Mouse (Mus musculus): ENCODE measurements around the gene Snx5. TPM values are rescaled to one million over a fixed set of nuclear protein-coding genes. Genes with fewer than 3 reads are reported as not detected.
A peak's percentile ranks its signal among the peaks of the same experiment; 100 is the strongest.

Snx5 gene
- total RNA-seq (2014; rRNA removed) (60.3 and 62.4 TPM in 2 replicates), polyA plus RNA-seq (2012; rRNA removed) (17.2 and 21.8 TPM in 2 replicates)

DNA sequence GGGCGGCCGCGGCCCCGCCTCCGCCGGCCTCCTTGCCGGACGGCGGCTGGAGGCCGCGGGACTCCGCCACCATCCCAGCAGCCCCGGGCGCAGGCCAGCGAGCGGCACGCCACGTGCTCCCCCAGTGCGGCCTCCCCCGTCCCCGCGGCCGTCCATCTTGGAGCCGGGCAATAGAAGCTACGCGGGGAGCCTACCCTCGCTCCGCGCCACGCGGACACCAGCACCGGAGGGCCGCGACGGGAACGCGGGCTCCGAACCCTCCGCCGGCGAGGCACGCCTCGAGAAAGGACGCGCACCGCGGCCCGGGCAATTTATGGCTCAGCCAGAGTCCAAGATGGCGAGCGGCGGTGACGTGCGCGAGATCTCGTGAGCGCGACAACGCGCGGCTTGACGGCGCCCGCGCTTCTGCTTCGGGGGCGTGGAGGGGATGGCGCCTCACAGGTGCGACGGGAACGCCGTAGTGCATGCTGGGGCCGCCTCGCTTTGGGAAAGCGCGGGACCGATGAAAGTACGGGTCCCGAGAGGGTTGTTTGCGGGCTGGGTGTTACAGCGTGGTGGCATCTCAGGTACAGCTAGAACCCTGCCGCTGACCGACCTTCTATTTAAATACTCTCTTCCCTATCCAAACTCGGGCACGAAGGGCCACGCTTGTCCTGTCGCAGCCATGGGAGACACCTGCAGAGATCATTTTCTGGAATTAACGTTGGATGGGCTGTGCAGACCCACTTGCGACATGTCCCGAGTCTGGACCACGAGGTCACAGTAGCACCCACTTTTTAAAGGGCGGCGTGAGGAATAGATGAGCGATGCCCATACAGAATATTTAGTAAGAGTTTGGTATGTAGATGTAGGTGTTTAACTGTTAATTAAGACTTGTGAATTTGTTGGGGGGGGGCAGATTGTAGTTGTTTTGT lies at the start of gene Snx5, which contains the start of gene Mgme1:
TSS of gene Snx5 (minus strand) at position 400 of the 914 bp plus-strand sequence.
TSS of gene Mgme1 (plus strand) at position 157 of the 914 bp plus-strand sequence.
- peaks cover 5% of the 10 kb centered on the region; the same call in 1 of the 2 replicates for H3K4me1 ChIP-seq (ENCODE audit: control insufficient read depth, insufficient read depth, low read length)
- no peaks in the 10 kb centered on the region; the same call in 1 of the 2 replicates for H3K36me3 ChIP-seq (ENCODE audit: control insufficient read depth, insufficient read depth, low read length)

DNA sequence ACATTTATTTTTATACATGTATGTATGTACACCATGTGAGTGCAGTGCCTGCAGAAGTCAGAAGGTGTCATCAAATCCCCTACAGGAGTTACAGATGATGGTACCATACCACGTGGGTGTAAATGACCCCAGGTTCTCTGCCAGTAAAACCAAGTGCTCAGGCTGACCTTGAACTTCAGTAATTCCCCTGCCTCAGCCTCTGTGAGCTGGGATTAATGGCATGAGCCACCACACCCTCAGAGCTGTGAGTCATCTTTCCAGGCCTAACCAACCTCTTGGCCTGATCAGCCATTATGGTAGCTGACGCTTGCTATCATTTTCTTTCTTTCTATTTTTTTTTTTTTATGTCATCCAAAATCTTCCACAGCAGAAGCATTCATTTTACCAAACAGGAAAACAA lies 40.7 kb upstream of the Snx5 start:
- H3K27ac ChIP-seq (replicated peaks; ENCODE audit: insufficient read depth, low read depth, low read length) = no peak overlapping the region
- 0 out of 2 replicates have a peak, but pooled peaks cover 2% of the 10 kb centered on the region for H3K4me1 ChIP-seq (ENCODE audit: control insufficient read depth, insufficient read depth, low read length)
- H3K79me2 ChIP-seq (ENCODE audit: control insufficient read depth, insufficient read depth, low read length) = no peaks in the 10 kb centered on the region
- no peak overlapping the region for H3K9ac ChIP-seq (ENCODE audit: low read depth, low read length)
- TF ChIP-seq POLR2A (IDR thresholded peaks at IDR 0.05; ENCODE audit: extremely low read depth, insufficient read depth, low read length) (no peak), CTCF (IDR thresholded peaks at IDR 0.05; ENCODE audit: low read depth, low read length) (no peak)
- no peaks in the 10 kb centered on the region for H3K27me3 ChIP-seq (ENCODE audit: control insufficient read depth, insufficient read depth, low read length)
- WGBS = 75% methylated on average over 2 of the region's 2 CpGs
- DNase-seq (ENCODE audit: extremely low read depth, low read depth, low spot score) = no peak
- no peak overlapping the region for H3K4me3 ChIP-seq (ENCODE audit: insufficient read depth, low read depth, low read length)
- no peaks in the 10 kb centered on the region for H3K36me3 ChIP-seq (ENCODE audit: control insufficient read depth, insufficient read depth, low read length)

More for the DNA sequence above, at the start of gene Snx5, which contains the start of gene Mgme1:
- H3K27ac ChIP-seq (replicated peaks; ENCODE audit: insufficient read depth, low read depth, low read length) = peak within 1 kb of the TSS; percentile 96
- DNase-seq (ENCODE audit: extremely low read depth, low read depth, low spot score) = peak; percentile 76
- no peaks in the 10 kb centered on the region for H3K27me3 ChIP-seq (ENCODE audit: control insufficient read depth, insufficient read depth, low read length)
- no peaks in the 10 kb centered on the region; the same call in 1 of the 2 replicates for H3K79me2 ChIP-seq (ENCODE audit: control insufficient read depth, insufficient read depth, low read length)
- under 1% methylated on average over 93 of the region's 93 CpGs for WGBS
- H3K9ac ChIP-seq (ENCODE audit: low read depth, low read length) = peak within 1 kb of the TSS; percentile 95
- H3K4me3 ChIP-seq (ENCODE audit: insufficient read depth, low read depth, low read length) = peak within 1 kb of the TSS; percentile 97
- TF ChIP-seq CTCF (IDR thresholded peaks at IDR 0.05; ENCODE audit: low read depth, low read length) (no peak), POLR2A (IDR thresholded peaks at IDR 0.05; ENCODE audit: extremely low read depth, insufficient read depth, low read length) (peak; percentile 59; the same call in 1 of the 2 replicates)

DNA sequence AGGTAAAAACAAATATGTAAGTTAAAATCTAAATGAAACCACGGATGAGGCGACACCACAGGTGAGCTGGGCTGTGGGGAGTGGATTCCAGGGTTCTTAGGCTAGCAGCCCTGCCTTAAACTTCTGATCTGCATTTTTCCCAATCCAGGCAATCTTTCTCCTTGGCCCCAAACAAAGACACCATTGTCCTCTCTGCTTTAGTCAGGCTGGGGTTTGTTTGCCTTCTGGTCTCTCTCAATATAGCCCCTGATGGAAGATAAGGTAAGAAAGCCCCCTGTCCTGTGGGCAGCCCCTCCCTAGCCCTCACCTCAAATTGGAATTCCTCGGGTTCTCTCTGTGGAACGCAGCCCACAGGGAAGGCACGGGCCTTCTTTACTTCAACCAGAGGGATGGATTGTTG lies 39.6 kb upstream of the Snx5 start:
- Histone ChIP-seq H3K4me1 (ENCODE audit: control insufficient read depth, insufficient read depth, low read length) (0 out of 2 replicates have a peak, but pooled peaks cover 2% of the 10 kb centered on the region), H3K27ac (replicated peaks; ENCODE audit: insufficient read depth, low read depth, low read length) (no peak overlapping the region), H3K9ac (ENCODE audit: low read depth, low read length) (no peak overlapping the region), H3K27me3 (ENCODE audit: control insufficient read depth, insufficient read depth, low read length) (no peaks in the 10 kb centered on the region), H3K79me2 (ENCODE audit: control insufficient read depth, insufficient read depth, low read length) (no peaks in the 10 kb centered on the region), H3K36me3 (ENCODE audit: control insufficient read depth, insufficient read depth, low read length) (no peaks in the 10 kb centered on the region), H3K4me3 (ENCODE audit: insufficient read depth, low read depth, low read length) (no peak overlapping the region)
- TF ChIP-seq CTCF (IDR thresholded peaks at IDR 0.05; ENCODE audit: low read depth, low read length) = no peak
- DNase-seq (ENCODE audit: extremely low read depth, low read depth, low spot score) = no peak
- WGBS = 77% methylated on average over 5 of the region's 5 CpGs

DNA sequence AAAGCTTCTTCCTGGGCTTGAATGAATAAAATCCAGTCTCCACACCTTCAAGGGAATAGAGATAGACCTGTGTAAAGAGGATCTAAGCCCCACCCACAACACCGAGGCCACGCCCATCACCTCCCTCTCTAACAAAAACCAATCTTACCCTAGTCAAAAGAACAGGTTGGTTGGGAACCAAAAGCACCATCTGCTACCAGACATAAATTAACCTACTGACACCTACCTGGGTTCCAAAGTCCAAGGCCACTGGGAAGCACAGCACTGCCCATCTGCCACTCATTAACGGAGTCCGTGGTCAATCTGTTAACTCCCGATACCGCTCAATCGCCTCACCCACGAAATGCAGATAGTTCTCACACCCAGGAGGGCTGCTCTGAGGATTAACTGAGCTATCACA lies 37.9 kb upstream of the Snx5 start:
- no peak overlapping the region for H3K9ac ChIP-seq (ENCODE audit: low read depth, low read length)
- H3K4me3 ChIP-seq (ENCODE audit: insufficient read depth, low read depth, low read length) = no peak overlapping the region
- H3K36me3 ChIP-seq (ENCODE audit: control insufficient read depth, insufficient read depth, low read length) = no peaks in the 10 kb centered on the region
- H3K4me1 ChIP-seq (ENCODE audit: control insufficient read depth, insufficient read depth, low read length) = 0 out of 2 replicates have a peak, but pooled peaks cover 2% of the 10 kb centered on the region
- H3K27ac ChIP-seq (replicated peaks; ENCODE audit: insufficient read depth, low read depth, low read length) = no peak overlapping the region
- WGBS = 25% methylated on average over 8 of the region's 8 CpGs
- no peaks in the 10 kb centered on the region for H3K79me2 ChIP-seq (ENCODE audit: control insufficient read depth, insufficient read depth, low read length)
- DNase-seq (ENCODE audit: extremely low read depth, low read depth, low spot score) = peak; percentile 60
- H3K27me3 ChIP-seq (ENCODE audit: control insufficient read depth, insufficient read depth, low read length) = no peaks in the 10 kb centered on the region
- TF ChIP-seq POLR2A (IDR thresholded peaks at IDR 0.05; ENCODE audit: extremely low read depth, insufficient read depth, low read length) (no peak), CTCF (IDR thresholded peaks at IDR 0.05; ENCODE audit: low read depth, low read length) (no peak)

DNA sequence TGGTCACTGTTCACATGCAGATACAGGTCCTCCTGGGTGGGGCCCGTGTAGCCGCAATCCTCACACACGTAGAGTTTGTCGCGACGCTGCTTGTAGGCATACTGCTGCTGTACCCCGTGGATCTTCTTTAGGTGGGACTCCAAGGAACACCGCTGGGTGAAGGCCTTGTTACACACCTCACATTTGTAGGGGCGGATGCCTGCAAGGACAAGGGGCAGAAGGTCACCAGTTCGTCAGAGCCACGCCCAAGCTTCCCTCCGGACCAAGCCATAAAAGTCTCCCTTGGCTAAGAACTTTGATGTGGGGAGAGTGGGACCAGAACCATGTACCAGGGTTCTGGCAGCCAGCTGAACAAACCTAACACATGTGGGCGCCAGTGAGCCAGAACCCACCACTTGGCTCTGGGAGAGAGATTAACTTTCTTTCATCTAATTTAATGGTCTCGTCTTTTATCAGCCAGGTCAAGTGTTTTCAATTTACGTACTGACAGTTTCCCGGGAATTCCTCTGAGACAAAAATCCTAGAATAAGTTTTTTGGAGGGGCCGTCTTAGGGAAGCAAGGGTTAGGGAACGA lies 35.1 kb upstream of the Snx5 start:
- no peak for DNase-seq (ENCODE audit: extremely low read depth, low read depth, low spot score)
- 85% methylated on average over 18 of the region's 18 CpGs for WGBS
- no peaks in the 10 kb centered on the region for H3K79me2 ChIP-seq (ENCODE audit: control insufficient read depth, insufficient read depth, low read length)
- H3K9ac ChIP-seq (ENCODE audit: low read depth, low read length) = no peak overlapping the region
- no peak overlapping the region for H3K27ac ChIP-seq (replicated peaks; ENCODE audit: insufficient read depth, low read depth, low read length)
- H3K27me3 ChIP-seq (ENCODE audit: control insufficient read depth, insufficient read depth, low read length) = no peaks in the 10 kb centered on the region
- H3K36me3 ChIP-seq (ENCODE audit: control insufficient read depth, insufficient read depth, low read length) = no peaks in the 10 kb centered on the region
- 0 out of 2 replicates have a peak, but pooled peaks cover 2% of the 10 kb centered on the region for H3K4me1 ChIP-seq (ENCODE audit: control insufficient read depth, insufficient read depth, low read length)
- TF ChIP-seq CTCF (IDR thresholded peaks at IDR 0.05; ENCODE audit: low read depth, low read length) (peak; percentile 26; the same call in 1 of the 2 replicates), POLR2A (IDR thresholded peaks at IDR 0.05; ENCODE audit: extremely low read depth, insufficient read depth, low read length) (no peak)
- no peak overlapping the region for H3K4me3 ChIP-seq (ENCODE audit: insufficient read depth, low read depth, low read length)

Data from liver, adult 2 months (tissue).